Mouse (Mus musculus): ENCODE data around the gene Snx29. TPM values are rescaled to one million over a fixed set of nuclear protein-coding genes. Genes with fewer than 3 reads are reported as not detected.

Snx29 gene
- polyA plus RNA-seq, 1 experiment from 2014 or later: 13.2 TPM

DNA sequence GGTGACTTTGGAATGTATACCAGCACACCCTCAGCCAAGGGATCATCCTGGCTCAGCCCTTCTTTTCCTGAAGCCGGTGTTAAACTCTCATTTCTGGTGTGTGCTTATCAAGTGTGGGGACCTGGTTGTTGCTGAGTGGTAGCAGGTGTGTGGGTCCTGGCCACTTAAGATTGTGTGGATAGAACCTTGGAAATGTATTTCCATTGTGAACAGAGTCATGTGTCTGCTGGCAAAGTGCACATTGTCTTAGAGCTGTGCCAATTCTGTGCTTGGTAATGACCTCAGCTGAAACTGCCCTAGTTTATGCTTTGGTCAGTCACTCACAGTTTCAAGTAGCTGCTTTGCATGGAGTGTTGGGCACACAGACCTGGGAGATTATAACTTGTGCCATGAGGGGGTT is 316.0 kb downstream of the Snx29 start:
- H3K4me2 ChIP-seq: no peak overlapping the region
- H3K9me3 ChIP-seq: no peaks in the 10 kb centered on the region
- H3K9ac ChIP-seq: no peak overlapping the region
- ATAC-seq (ENCODE audit: insufficient number of reproducible peaks, low FRiP score, low TSS enrichment, low read depth): no peak
- no peak overlapping the region for H3K4me3 ChIP-seq
- H3K27me3 ChIP-seq: no peaks in the 10 kb centered on the region
- H3K36me3 ChIP-seq: no peaks in the 10 kb centered on the region
- peaks cover 19% of the 10 kb centered on the region for H3K4me1 ChIP-seq
- no peak overlapping the region for H3K27ac ChIP-seq
- WGBS: 83% methylated on average over 1 of the region's 1 CpGs

DNA sequence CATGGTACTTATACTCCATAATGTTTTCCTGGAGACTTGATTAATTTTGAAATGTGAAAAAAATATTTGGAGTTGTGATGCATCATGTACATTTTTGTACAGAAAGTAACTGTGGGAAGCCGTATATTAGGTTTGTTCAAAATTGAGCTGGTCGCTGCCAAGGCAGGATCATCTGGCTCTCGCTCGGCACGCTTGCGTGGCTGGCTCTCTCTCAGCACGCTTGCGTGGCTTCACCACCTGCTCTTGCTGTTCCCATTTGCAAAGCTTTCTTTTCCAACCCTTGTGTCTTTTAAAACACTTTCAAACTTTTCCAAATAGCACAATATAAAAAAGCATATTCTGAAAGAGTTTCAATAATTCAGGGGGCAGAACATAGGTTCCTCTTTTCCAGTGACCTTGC is 317.2 kb downstream of the Snx29 start:
- no peak for ATAC-seq (ENCODE audit: insufficient number of reproducible peaks, low FRiP score, low TSS enrichment, low read depth)
- Histone ChIP-seq H3K4me3 (no peak overlapping the region), H3K27ac (no peak overlapping the region), H3K9me3 (no peaks in the 10 kb centered on the region), H3K9ac (no peak overlapping the region), H3K36me3 (no peaks in the 10 kb centered on the region), H3K27me3 (no peaks in the 10 kb centered on the region), H3K4me2 (no peak overlapping the region), H3K4me1 (peaks cover 19% of the 10 kb centered on the region)
- 72% methylated on average over 8 of the region's 8 CpGs for WGBS

DNA sequence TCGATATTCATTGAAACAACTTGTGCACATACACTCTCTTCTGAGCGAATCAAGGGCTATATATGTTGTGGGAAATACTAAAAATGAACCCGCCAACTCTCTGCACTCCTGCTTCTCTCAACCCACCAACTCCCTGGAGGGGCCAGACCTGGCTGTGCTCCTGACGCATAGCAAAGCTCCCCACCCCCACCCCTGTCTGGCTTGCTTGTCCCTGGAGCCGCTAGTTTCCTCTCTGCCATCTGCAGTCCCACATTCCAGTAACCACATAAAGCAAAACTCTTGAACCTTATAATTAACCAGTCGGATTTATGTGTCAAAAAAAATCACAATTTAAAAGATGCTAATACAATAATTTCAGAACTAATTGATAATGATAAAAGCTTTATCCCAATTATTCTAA is 320.9 kb downstream of the Snx29 start:
- H3K36me3 ChIP-seq: no peaks in the 10 kb centered on the region
- no peak overlapping the region for H3K9ac ChIP-seq
- H3K9me3 ChIP-seq: no peaks in the 10 kb centered on the region
- H3K4me1 ChIP-seq: peaks cover 12% of the 10 kb centered on the region
- H3K4me2 ChIP-seq: no peak overlapping the region
- H3K4me3 ChIP-seq: no peak overlapping the region
- no peak overlapping the region for H3K27ac ChIP-seq
- WGBS: 33% methylated on average over 6 of the region's 6 CpGs
- H3K27me3 ChIP-seq: no peaks in the 10 kb centered on the region
- no peak for ATAC-seq (ENCODE audit: insufficient number of reproducible peaks, low FRiP score, low TSS enrichment, low read depth)

DNA sequence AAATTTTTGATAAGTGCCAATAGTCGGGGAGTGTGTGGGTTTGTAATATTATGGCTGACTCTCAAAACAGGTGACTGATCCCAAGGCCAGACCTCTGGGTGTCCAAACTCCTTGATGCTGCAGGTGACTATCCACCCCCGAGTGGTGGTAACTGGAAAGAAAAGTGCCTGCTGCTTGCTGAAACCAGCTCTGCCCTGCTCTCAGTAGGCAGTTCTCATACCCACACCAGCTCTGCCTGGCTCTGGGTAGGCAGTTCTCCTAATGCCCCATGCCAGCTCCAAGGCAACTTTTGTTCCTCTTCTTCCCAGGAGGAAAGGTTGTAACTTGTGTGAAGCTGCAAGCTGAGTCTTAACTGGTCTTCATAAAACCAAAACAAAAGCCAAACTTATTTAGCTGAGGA is 321.7 kb downstream of the Snx29 start:
- WGBS: 73% methylated on average over 2 of the region's 2 CpGs
- H3K27me3 ChIP-seq: no peaks in the 10 kb centered on the region
- no peak overlapping the region for H3K27ac ChIP-seq
- H3K4me2 ChIP-seq: no peak overlapping the region
- H3K4me3 ChIP-seq: no peak overlapping the region
- ATAC-seq (ENCODE audit: insufficient number of reproducible peaks, low FRiP score, low TSS enrichment, low read depth): no peak
- H3K9me3 ChIP-seq: no peaks in the 10 kb centered on the region
- H3K9ac ChIP-seq: no peak overlapping the region
- H3K4me1 ChIP-seq: peaks cover 12% of the 10 kb centered on the region
- no peaks in the 10 kb centered on the region for H3K36me3 ChIP-seq

DNA sequence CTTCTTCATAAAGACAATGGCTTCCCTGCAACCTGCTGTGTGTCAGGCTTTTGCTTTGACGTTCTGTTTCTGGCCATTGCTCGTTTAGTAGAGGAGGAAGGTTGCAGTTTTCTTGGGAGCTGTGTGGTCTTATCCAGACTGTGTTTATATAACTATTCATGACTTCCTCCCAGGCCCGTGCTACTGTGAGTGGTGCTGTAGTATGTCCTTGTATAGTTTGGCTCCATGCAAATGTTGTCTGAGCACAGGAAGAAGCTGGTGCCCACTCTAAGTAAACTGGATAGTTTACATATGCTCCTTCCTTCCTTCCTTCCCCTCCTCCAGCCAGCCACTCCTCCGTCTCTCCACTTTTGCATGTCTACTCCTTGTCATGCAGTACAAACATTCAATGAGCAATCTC is 323.0 kb downstream of the Snx29 start:
- Histone ChIP-seq H3K9ac (no peak overlapping the region), H3K4me1 (peaks cover 12% of the 10 kb centered on the region), H3K27me3 (no peaks in the 10 kb centered on the region), H3K27ac (no peak overlapping the region), H3K4me2 (no peak overlapping the region), H3K4me3 (no peak overlapping the region), H3K9me3 (no peaks in the 10 kb centered on the region), H3K36me3 (no peaks in the 10 kb centered on the region)
- ATAC-seq (ENCODE audit: insufficient number of reproducible peaks, low FRiP score, low TSS enrichment, low read depth): no peak
- 35% methylated on average over 4 of the region's 4 CpGs for WGBS

DNA sequence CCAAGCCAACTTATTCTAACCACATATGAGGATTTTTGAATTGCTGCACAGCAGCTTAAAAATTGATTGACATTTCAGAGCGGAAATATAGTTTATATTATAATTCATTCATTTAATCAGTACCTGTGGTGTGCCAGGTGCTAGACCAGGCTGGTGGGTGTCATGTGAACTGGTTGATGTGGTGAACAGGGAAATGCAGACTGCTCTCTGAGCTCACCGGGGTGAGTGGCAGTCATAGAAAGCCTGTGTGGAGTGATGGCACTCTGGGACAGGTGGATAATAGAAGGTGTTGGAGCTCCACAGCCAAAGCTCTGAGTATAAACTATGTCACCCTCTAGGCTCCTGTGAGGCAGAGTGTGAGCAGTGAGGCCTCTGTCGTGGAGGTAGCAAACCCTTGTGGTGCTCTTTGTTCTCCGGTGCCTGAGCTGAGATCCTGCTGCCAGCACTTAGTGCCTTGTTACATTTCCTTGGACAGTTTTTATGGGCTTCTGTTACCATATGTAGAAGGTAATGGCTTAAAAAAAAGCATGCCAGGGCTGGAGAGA is 324.1 kb downstream of the Snx29 start:
- WGBS: 46% methylated on average over 4 of the region's 4 CpGs
- Histone ChIP-seq H3K9me3 (no peaks in the 10 kb centered on the region), H3K27ac (no peak overlapping the region), H3K9ac (no peak overlapping the region), H3K27me3 (no peaks in the 10 kb centered on the region), H3K36me3 (no peaks in the 10 kb centered on the region), H3K4me2 (no peak overlapping the region), H3K4me1 (peaks cover 12% of the 10 kb centered on the region), H3K4me3 (no peak overlapping the region)
- ATAC-seq (ENCODE audit: insufficient number of reproducible peaks, low FRiP score, low TSS enrichment, low read depth): no peak

DNA sequence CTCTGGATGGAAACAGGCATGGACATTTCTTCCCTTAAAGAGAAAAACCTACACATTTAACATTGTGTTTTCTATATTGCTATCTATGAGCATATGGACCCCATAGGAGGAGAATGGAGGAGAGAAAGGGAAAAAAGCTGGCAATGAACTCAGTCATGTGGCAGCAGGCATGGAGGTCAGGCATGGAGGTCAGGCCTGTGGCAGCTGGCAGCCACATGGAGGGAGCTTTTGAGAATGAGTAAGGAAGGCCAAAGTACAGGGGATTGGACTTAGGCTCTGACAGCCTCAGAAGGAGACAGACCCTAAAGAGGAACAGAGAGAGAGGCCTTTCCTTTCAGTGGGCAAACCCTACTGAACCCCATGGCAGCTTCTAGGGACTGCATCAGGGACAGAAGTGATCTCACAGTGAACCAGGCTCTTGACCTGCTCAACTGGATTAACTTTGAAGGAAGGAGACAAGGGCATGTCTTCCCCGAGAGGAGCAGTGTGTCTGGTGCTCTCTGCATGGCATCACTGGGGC is 325.5 kb downstream of the Snx29 start:
- no peak overlapping the region for H3K27ac ChIP-seq
- no peaks in the 10 kb centered on the region for H3K9me3 ChIP-seq
- 82% methylated on average over 1 of the region's 1 CpGs for WGBS
- H3K4me1 ChIP-seq: peaks cover 10% of the 10 kb centered on the region
- H3K4me2 ChIP-seq: no peak overlapping the region
- no peak overlapping the region for H3K4me3 ChIP-seq
- no peak for ATAC-seq (ENCODE audit: insufficient number of reproducible peaks, low FRiP score, low TSS enrichment, low read depth)
- H3K27me3 ChIP-seq: no peaks in the 10 kb centered on the region
- no peak overlapping the region for H3K9ac ChIP-seq
- no peaks in the 10 kb centered on the region for H3K36me3 ChIP-seq

DNA sequence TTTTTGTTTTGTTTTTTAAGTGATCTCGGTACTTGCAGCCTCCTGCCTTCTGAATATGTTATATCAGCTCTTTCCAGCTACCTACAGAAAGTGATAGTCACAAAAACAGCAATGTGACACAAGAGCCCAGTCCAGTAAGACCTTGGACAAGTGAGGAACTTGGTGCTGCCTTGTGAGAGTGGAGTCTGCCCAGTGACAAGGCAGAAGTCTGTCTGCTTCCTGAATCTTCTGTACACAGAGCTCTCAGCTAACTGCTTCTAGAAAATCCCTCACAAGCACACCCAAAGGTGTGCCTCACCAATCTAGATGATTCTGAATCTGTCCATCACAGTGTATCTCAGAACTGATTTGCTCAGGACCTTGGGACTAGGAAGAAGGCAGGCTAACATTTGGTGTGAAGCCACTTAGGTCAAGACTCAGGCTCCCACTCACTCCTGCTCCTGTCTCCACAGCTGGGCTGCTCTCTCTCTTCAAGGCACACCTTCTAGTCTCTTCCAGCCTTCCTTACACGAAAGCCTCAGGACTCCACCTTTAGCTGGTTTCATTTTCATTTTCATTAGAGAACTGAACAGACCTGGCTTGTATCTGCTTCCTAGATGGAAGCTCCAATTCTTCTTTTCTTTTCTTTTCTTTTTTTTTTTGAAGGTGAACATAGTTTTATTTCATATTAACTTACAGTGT is 330.1 kb downstream of the Snx29 start:
- Histone ChIP-seq H3K9me3 (no peaks in the 10 kb centered on the region), H3K4me1 (no peaks in the 10 kb centered on the region), H3K9ac (no peak overlapping the region), H3K4me3 (no peak overlapping the region), H3K27ac (no peak overlapping the region), H3K4me2 (no peak overlapping the region), H3K27me3 (no peaks in the 10 kb centered on the region), H3K36me3 (no peaks in the 10 kb centered on the region)
- no peak for ATAC-seq (ENCODE audit: insufficient number of reproducible peaks, low FRiP score, low TSS enrichment, low read depth)
- WGBS: 77% methylated on average over 2 of the region's 2 CpGs

DNA sequence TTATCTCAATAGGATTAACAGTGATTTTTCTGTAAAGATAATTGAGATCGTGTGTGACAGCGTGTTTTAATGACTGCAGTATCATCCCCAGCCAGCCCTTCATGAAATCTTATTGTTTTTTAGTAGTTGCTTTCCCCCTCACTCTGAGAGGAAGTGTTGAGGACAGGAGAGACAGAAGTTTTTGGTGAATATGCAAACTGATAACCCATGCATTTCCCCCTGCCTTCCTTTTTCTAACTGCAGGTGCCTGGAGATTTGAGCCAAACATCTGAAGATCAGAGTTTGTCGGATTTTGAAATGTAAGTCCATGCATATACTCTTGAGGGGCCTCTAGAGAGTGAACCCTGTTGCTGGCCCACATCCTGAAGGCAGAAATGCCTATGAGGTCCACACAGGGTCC is 333.2 kb downstream of the Snx29 start:
- Histone ChIP-seq H3K36me3 (no peaks in the 10 kb centered on the region), H3K27ac (no peak overlapping the region), H3K27me3 (no peaks in the 10 kb centered on the region), H3K4me3 (no peak overlapping the region), H3K4me1 (no peaks in the 10 kb centered on the region), H3K9ac (no peak overlapping the region), H3K9me3 (no peaks in the 10 kb centered on the region), H3K4me2 (no peak overlapping the region)
- no peak for ATAC-seq (ENCODE audit: insufficient number of reproducible peaks, low FRiP score, low TSS enrichment, low read depth)
- WGBS: 87% methylated on average over 3 of the region's 3 CpGs

DNA sequence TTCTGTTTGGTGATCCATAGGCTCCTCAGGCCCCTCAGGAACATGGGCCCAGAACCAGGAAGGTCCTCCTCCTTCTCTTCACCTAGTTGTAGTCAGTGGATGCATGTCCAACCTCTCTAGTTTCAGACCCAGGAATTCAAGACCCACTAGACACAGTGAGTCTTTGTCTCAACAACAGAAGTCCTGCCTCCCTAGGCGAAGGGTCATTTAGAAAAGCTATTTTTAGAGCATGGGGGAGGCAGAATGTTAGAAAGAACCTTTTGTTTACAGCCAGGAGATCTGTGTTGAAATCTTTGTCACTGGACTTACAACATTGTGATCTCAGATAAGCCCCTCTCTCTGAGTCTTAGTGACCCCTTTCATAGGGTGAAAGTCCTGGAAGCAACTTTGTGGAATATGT is 334.4 kb downstream of the Snx29 start:
- no peak overlapping the region for H3K9ac ChIP-seq
- no peak for ATAC-seq (ENCODE audit: insufficient number of reproducible peaks, low FRiP score, low TSS enrichment, low read depth)
- H3K27me3 ChIP-seq: no peaks in the 10 kb centered on the region
- H3K4me3 ChIP-seq: no peak overlapping the region
- 54% methylated on average over 1 of the region's 1 CpGs for WGBS
- no peaks in the 10 kb centered on the region for H3K9me3 ChIP-seq
- H3K4me1 ChIP-seq: no peaks in the 10 kb centered on the region
- H3K4me2 ChIP-seq: no peak overlapping the region
- no peak overlapping the region for H3K27ac ChIP-seq
- H3K36me3 ChIP-seq: no peaks in the 10 kb centered on the region

DNA sequence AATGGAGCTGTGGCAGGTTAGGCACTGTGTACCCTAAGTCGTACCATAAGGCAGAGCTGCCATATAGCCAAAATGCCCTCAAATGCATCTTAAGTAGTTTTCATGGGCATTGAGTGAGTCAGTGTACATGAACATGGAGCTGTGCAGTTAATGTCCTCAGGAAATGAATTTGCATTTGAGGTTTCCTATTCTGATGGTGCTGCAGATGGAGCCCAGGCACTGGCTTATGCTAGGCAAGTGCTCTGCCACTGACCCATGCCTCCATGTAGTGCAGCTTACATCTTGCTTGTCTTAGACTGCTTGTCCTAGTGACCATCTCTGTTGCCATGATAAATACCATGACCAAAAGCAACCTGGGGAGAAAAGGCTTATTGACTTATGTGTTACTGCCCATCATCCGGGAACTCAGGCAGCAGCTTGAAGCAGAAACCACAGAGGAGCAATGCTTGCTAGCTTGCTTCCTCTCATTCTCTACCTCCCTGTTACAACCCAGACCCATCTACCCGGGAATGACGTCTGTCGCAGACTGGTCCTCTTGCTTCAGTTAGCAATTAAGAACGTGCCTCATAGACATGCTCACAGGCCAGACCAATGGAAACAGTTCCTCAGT is 336.5 kb downstream of the Snx29 start:
- Histone ChIP-seq H3K4me3 (no peak overlapping the region), H3K4me1 (0 out of 2 replicates have a peak, but pooled peaks cover 3% of the 10 kb centered on the region), H3K36me3 (no peaks in the 10 kb centered on the region), H3K9me3 (no peaks in the 10 kb centered on the region), H3K27me3 (no peaks in the 10 kb centered on the region), H3K27ac (no peak overlapping the region), H3K9ac (no peak overlapping the region), H3K4me2 (no peak overlapping the region)
- 76% methylated on average over 6 of the region's 6 CpGs for WGBS
- no peak for ATAC-seq (ENCODE audit: insufficient number of reproducible peaks, low FRiP score, low TSS enrichment, low read depth)

DNA sequence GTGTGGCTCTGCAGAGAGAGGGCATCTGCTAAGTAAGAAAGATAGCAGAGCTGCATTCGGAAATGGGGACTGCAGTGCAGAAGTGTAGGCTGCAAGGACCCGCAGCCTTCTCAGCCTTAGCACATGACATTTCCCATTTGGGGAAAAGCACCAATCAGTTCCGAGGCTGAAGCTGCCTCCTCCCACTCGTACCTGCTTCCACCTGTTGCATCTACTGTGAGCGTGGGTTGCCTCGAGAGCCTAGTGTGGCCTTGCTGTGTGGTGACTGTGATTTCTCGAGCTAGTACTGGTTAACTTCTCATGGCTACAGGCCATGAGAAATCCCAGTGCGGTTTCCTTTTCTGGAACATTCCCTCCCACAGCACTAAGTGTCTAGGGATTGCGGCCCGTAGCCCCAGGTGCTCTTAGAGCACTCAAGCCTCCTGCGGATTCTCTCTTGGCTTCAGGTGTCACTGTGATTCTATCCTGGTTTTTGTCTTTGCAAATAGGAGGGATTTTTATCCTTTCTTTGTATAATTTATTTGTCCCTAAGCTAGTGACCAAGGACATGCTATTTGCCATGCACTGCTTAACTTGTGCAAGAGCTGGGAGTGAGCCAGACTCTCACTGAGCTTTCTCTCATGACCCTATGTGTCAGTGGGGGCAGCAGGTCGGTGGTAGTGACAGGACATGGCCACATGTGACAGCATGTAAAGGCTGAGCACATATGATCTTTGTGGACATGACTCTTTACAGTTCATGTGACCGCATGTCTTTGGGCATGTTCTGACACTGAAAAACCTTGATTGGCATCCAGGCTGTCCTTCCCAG is 342.4 kb downstream of the Snx29 start:
- H3K27me3 ChIP-seq: no peaks in the 10 kb centered on the region
- ATAC-seq (ENCODE audit: insufficient number of reproducible peaks, low FRiP score, low TSS enrichment, low read depth): no peak
- H3K4me1 ChIP-seq: 0 out of 2 replicates have a peak, but pooled peaks cover 3% of the 10 kb centered on the region
- H3K4me3 ChIP-seq: no peak overlapping the region
- 78% methylated on average over 13 of the region's 13 CpGs for WGBS
- H3K36me3 ChIP-seq: no peaks in the 10 kb centered on the region
- H3K4me2 ChIP-seq: no peak overlapping the region
- no peak overlapping the region for H3K9ac ChIP-seq
- no peaks in the 10 kb centered on the region for H3K9me3 ChIP-seq
- H3K27ac ChIP-seq: no peak overlapping the region

Data from limb, embryonic 15.5 days (tissue).